Mouse (Mus musculus): ENCODE results near the gene Kcng1. TPM values are rescaled to one million over a fixed set of nuclear protein-coding genes. Genes with fewer than 3 reads are reported as not detected.
A peak's percentile ranks its signal among the peaks of the same experiment; 100 is the strongest.

Kcng1 gene
- polyA plus RNA-seq, 1 experiment = not detected

DNA sequence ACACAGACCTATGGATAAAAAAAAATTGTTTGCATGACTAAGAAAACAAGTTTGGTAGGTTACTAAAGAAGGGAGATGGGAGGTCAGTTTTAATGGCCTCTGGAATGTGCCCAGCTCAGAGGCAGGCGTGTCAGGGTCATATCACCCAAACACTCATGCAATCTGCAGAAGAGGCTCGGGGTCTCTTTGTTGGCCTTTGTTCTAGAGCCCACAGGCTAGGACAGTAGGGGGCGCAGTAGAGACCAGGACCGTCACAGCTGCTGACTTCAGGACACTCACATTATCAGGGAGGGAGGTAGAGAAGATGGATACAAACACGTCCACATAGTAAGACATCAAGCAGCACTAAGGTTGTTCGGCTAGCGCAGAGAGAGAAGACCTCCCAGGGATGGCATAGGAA lies 13.5 kb downstream of the Kcng1 start:
- H3K27ac ChIP-seq (ENCODE audit: insufficient read depth, low read length) = no peak overlapping the region
- no peaks in the 10 kb centered on the region for H3K4me1 ChIP-seq (ENCODE audit: control insufficient read depth, insufficient read depth, low read length)
- TF ChIP-seq CTCF (IDR thresholded peaks at IDR 0.05; ENCODE audit: borderline replicate concordance, insufficient read depth, low read length) (peak; percentile 43; the same call in 1 of the 2 replicates), POLR2A (IDR thresholded peaks at IDR 0.05; ENCODE audit: low read depth, low read length) (no peak)
- no peak overlapping the region for H3K4me3 ChIP-seq (ENCODE audit: insufficient read depth, low read length)

- Histone ChIP-seq H3K27ac (ENCODE audit: insufficient read depth, low read length) (no peak overlapping the region), H3K4me1 (ENCODE audit: control insufficient read depth, insufficient read depth, low read length) (no peaks in the 10 kb centered on the region), H3K4me3 (ENCODE audit: insufficient read depth, low read length) (no peak overlapping the region)
- TF ChIP-seq POLR2A (IDR thresholded peaks at IDR 0.05; ENCODE audit: low read depth, low read length) = no peak
- no peak for TF ChIP-seq CTCF (IDR thresholded peaks at IDR 0.05; ENCODE audit: borderline replicate concordance, insufficient read depth, low read length)
These were observed 20.6 kb downstream of the Kcng1 start for GRCm38 (mm10) chr2:168260900-168261299.

DNA sequence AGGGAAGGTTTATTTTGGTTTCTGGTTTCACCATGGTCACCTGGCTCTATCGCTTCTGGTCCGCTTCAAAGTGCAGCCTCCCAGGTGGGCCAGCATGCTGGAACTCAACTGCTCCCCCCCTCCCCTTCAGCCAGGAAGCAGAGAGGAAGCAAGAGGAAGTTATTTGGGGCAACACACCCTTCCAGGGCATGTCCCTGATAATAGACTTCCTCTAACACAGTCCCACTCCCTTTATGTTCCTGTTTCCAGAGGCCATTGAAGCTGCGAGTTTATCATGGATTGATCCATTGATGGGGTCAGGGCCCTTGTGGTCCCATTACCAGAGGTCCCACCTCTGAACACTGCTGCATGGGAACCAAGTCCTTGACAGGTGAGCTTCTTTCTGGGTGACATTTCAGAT lies 21.4 kb downstream of the Kcng1 start:
- H3K4me1 ChIP-seq (ENCODE audit: control insufficient read depth, insufficient read depth, low read length) = no peaks in the 10 kb centered on the region

DNA sequence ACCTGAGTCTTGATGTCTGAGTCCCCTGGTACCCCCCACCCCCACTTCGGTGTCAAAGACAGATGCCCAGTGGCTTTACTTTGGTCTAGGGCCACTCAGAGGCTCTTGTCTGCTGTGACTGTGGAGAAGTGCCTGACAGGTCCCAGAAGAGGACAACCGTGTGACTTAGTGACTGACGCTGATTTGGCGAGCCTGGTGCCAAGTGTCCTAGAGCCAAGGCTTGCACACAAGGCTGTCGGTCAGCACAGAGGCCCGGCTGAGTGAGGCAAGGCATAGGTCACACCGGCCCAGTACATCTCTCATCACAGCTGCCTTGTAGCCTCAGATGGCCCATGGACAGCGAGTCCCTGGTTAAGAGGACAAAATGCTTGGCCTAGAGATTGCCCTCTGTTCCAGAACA lies 22.5 kb downstream of the Kcng1 start:
- no peak for TF ChIP-seq POLR2A (IDR thresholded peaks at IDR 0.05; ENCODE audit: low read depth, low read length)
- TF ChIP-seq CTCF (IDR thresholded peaks at IDR 0.05; ENCODE audit: borderline replicate concordance, insufficient read depth, low read length) = no peak
- Histone ChIP-seq H3K4me1 (ENCODE audit: control insufficient read depth, insufficient read depth, low read length) (no peaks in the 10 kb centered on the region), H3K27ac (ENCODE audit: insufficient read depth, low read length) (no peak overlapping the region), H3K4me3 (ENCODE audit: insufficient read depth, low read length) (no peak overlapping the region)

More for the DNA sequence above, 21.4 kb downstream of the Kcng1 start:
- TF ChIP-seq CTCF (IDR thresholded peaks at IDR 0.05; ENCODE audit: borderline replicate concordance, insufficient read depth, low read length) (no peak), POLR2A (IDR thresholded peaks at IDR 0.05; ENCODE audit: low read depth, low read length) (no peak)
- no peak overlapping the region for H3K27ac ChIP-seq (ENCODE audit: insufficient read depth, low read length)
- H3K4me3 ChIP-seq (ENCODE audit: insufficient read depth, low read length) = no peak overlapping the region

GRCm38 (mm10) chr2:168257188-168257587 lies 24.3 kb downstream of the Kcng1 start:
- no peaks in the 10 kb centered on the region for H3K4me1 ChIP-seq (ENCODE audit: control insufficient read depth, insufficient read depth, low read length)
- no peak overlapping the region for H3K4me3 ChIP-seq (ENCODE audit: insufficient read depth, low read length)
- no peak overlapping the region for H3K27ac ChIP-seq (ENCODE audit: insufficient read depth, low read length)
- TF ChIP-seq POLR2A (IDR thresholded peaks at IDR 0.05; ENCODE audit: low read depth, low read length) (no peak), CTCF (IDR thresholded peaks at IDR 0.05; ENCODE audit: borderline replicate concordance, insufficient read depth, low read length) (no peak)

- Histone ChIP-seq H3K4me1 (ENCODE audit: control insufficient read depth, insufficient read depth, low read length) (no peaks in the 10 kb centered on the region), H3K4me3 (ENCODE audit: insufficient read depth, low read length) (no peak overlapping the region), H3K27ac (ENCODE audit: insufficient read depth, low read length) (no peak overlapping the region)
- TF ChIP-seq CTCF (IDR thresholded peaks at IDR 0.05; ENCODE audit: borderline replicate concordance, insufficient read depth, low read length) = no peak
- TF ChIP-seq POLR2A (IDR thresholded peaks at IDR 0.05; ENCODE audit: low read depth, low read length) = no peak
These were observed 25.0 kb downstream of the Kcng1 start for GRCm38 (mm10) chr2:168256506-168256905.

GRCm38 (mm10) chr2:168253822-168254221 lies 27.7 kb downstream of the Kcng1 start:
- Histone ChIP-seq H3K4me1 (ENCODE audit: control insufficient read depth, insufficient read depth, low read length) (no peaks in the 10 kb centered on the region), H3K27ac (ENCODE audit: insufficient read depth, low read length) (no peak overlapping the region), H3K4me3 (ENCODE audit: insufficient read depth, low read length) (no peak overlapping the region)
- no peak for TF ChIP-seq POLR2A (IDR thresholded peaks at IDR 0.05; ENCODE audit: low read depth, low read length)
- no peak for TF ChIP-seq CTCF (IDR thresholded peaks at IDR 0.05; ENCODE audit: borderline replicate concordance, insufficient read depth, low read length)

GRCm38 (mm10) chr2:168252639-168253292 lies 28.8 kb downstream of the Kcng1 start:
- no peak overlapping the region for H3K27ac ChIP-seq (ENCODE audit: insufficient read depth, low read length)
- no peak overlapping the region for H3K4me3 ChIP-seq (ENCODE audit: insufficient read depth, low read length)
- TF ChIP-seq POLR2A (IDR thresholded peaks at IDR 0.05; ENCODE audit: low read depth, low read length) (no peak), CTCF (IDR thresholded peaks at IDR 0.05; ENCODE audit: borderline replicate concordance, insufficient read depth, low read length) (peak; percentile 28; the same call in 1 of the 2 replicates)

GRCm38 (mm10) chr2:168250270-168250669 lies 31.3 kb downstream of the Kcng1 start:
- Histone ChIP-seq H3K4me1 (ENCODE audit: control insufficient read depth, insufficient read depth, low read length) (no peaks in the 10 kb centered on the region), H3K27ac (ENCODE audit: insufficient read depth, low read length) (no peak overlapping the region), H3K4me3 (ENCODE audit: insufficient read depth, low read length) (no peak overlapping the region)
- TF ChIP-seq POLR2A (IDR thresholded peaks at IDR 0.05; ENCODE audit: low read depth, low read length) (no peak), CTCF (IDR thresholded peaks at IDR 0.05; ENCODE audit: borderline replicate concordance, insufficient read depth, low read length) (peak; percentile 80)

More at GRCm38 (mm10) chr2:168252639-168253292, 28.8 kb downstream of the Kcng1 start:
- no peaks in the 10 kb centered on the region for H3K4me1 ChIP-seq (ENCODE audit: control insufficient read depth, insufficient read depth, low read length)

DNA sequence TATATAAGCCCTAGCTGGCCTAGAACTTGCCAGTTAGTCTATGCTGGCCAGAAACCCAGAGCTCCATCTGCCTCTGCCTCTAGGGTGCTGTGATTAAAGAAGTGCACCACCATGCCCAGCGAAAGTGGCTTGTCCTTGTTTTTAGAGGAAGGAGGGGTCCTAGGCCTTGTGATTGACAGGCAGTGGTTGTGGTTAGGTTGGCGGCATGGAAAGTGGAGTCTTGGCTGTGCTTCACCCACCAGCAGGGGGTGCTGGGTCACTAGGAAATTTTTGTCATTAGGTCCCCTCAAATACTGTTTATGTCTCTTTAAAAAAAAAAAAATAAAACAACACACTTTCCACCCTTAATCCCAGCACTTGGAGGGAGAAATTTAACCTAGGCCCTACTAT lies 32.7 kb downstream of the Kcng1 start:
- Histone ChIP-seq H3K4me3 (ENCODE audit: insufficient read depth, low read length) (no peak overlapping the region), H3K4me1 (ENCODE audit: control insufficient read depth, insufficient read depth, low read length) (no peaks in the 10 kb centered on the region), H3K27ac (ENCODE audit: insufficient read depth, low read length) (no peak overlapping the region)
- TF ChIP-seq POLR2A (IDR thresholded peaks at IDR 0.05; ENCODE audit: low read depth, low read length) (no peak), CTCF (IDR thresholded peaks at IDR 0.05; ENCODE audit: borderline replicate concordance, insufficient read depth, low read length) (no peak)

All from embryonic fibroblast, embryonic 13.5 days (primary cell).